Mouse (Mus musculus) MEL (cell line): ENCODE measurements around the gene Olfr1056. TPM values are rescaled to one million over a fixed set of nuclear protein-coding genes. Genes with fewer than 3 reads are reported as not detected.

Source experiments
- DNase-seq: peaks from one replicate; pipeline ENCODE4 v3.0.0; 2011; ENCODE audit warnings: low read depth, low spot score
- H3K27ac ChIP-seq: 2 replicates; pipeline ENCODE4 v1.5.1; 2012; ENCODE audit warnings: low read depth, mild to moderate bottlenecking, control low read depth, low read length, moderate library complexity; ENCODE audit not compliant: control insufficient read depth
- H3K27me3 ChIP-seq, 2 experiments: fragments of 150-350 bp in 1 of 2; sonication (generic) in 1 of 2; 2 replicates each; pipeline ENCODE4 v1.6.1; 2012; ENCODE audit warnings: low read length in 2 of 2, mild to moderate bottlenecking in 2 of 2, improper control_type of control experiment in 1 of 2, moderate library complexity in 1 of 2; ENCODE audit not compliant: insufficient read depth in 2 of 2, control insufficient read depth in 1 of 2
- H3K36me3 ChIP-seq, 2 experiments: 2 replicates each; pipeline ENCODE4 v1.6.1; 2012 to 2014; ENCODE audit warnings: low read length in 2 of 2, improper control_type of control experiment in 1 of 2, inconsistent platforms in 1 of 2, mild to moderate bottlenecking in 1 of 2; ENCODE audit not compliant: insufficient read depth in 2 of 2, control insufficient read depth in 1 of 2
- H3K4me1 ChIP-seq, 2 experiments: fragments of 150-350 bp in 1 of 2; sonication (generic) in 1 of 2; 2 replicates each; pipeline ENCODE4 v1.6.1; 2012; ENCODE audit warnings: low read length in 2 of 2, improper control_type of control experiment in 1 of 2, mild to moderate bottlenecking in 1 of 2; ENCODE audit not compliant: insufficient read depth in 2 of 2, control insufficient read depth in 1 of 2
- H3K4me3 ChIP-seq, 2 experiments: fragments of 150-350 bp in 1 of 2; sonication (generic) in 1 of 2; 2 replicates each; pipeline ENCODE4 v1.5.1; 2012; ENCODE audit warnings: low read depth in 2 of 2, low read length in 2 of 2, mild to moderate bottlenecking in 2 of 2, moderate library complexity in 2 of 2, control low read depth in 1 of 2, improper control_type of control experiment in 1 of 2; ENCODE audit not compliant: control insufficient read depth in 1 of 2, insufficient read depth in 1 of 2
- H3K79me2 ChIP-seq: 2 replicates; pipeline ENCODE4 v1.6.1; 2012; ENCODE audit warnings: mild to moderate bottlenecking, low read length, moderate library complexity; ENCODE audit not compliant: control insufficient read depth, poor library complexity, insufficient read depth
- H3K9ac ChIP-seq: 2 replicates; pipeline ENCODE4 v1.6.1; 2012; ENCODE audit warnings: low read depth, mild to moderate bottlenecking, control low read depth, low read length, moderate library complexity; ENCODE audit not compliant: control insufficient read depth, poor library complexity, severe bottlenecking
- H3K9me3 ChIP-seq: fragments of 150-350 bp; sonication (generic); replicated peaks from 2 replicates; pipeline ENCODE4 v1.6.1; 2012; ENCODE audit warnings: mild to moderate bottlenecking, low read length, improper control_type of control experiment, moderate library complexity; ENCODE audit not compliant: insufficient read depth
- ETS1 ChIP-seq: IDR thresholded peaks from 2 replicates; pipeline ENCODE4 v1.6.1; 2012; ENCODE audit warnings: low read depth, mild to moderate bottlenecking, inconsistent platforms, low read length, improper control_type of control experiment, moderate library complexity
- HCFC1 ChIP-seq: IDR thresholded peaks from 2 replicates; pipeline ENCODE4 v1.6.1; 2012; ENCODE audit warnings: low read depth, mild to moderate bottlenecking, inconsistent platforms, low read length, improper control_type of control experiment, moderate library complexity
- MYB ChIP-seq: IDR thresholded peaks from 2 replicates; pipeline ENCODE4 v1.6.1; 2011; ENCODE audit warnings: mild to moderate bottlenecking, low read depth, low read length, improper control_type of control experiment
- NRF1 ChIP-seq: IDR thresholded peaks from 2 replicates; pipeline ENCODE4 v1.6.1; 2014; ENCODE audit warnings: low read depth, mild to moderate bottlenecking, inconsistent platforms, low read length, improper control_type of control experiment, moderate library complexity; ENCODE audit not compliant: poor library complexity, insufficient read depth, severe bottlenecking
- ZMIZ1 ChIP-seq: IDR thresholded peaks from 2 replicates; pipeline ENCODE4 v1.6.1; 2012; ENCODE audit warnings: low read depth, mild to moderate bottlenecking, inconsistent platforms, low read length, improper control_type of control experiment, moderate library complexity
- polyA plus RNA-seq, 2 experiments: library from polyadenylated mRNA; stranded (reverse) in 1 of 2; unstranded in 1 of 2; fragments of >175 nt in 1 of 2; fragments of >200 nt in 1 of 2; gene quantifications; 2 replicates each; pipeline versions ENCODE4 v1.2.1 to v1.2.4; 2012; ENCODE audit warnings: low replicate concordance in 2 of 2, low read depth in 1 of 2; ENCODE audit not compliant: insufficient read length in 2 of 2, insufficient read depth in 1 of 2, missing spikeins in 1 of 2
- total RNA-seq: library from RNA; depleted of rRNA; stranded (reverse); fragments of 300-350 nt; gene quantifications from 2 replicates; pipeline ENCODE4 v1.2.3, GENCODE M21; 2012; rRNA removed

Olfr1056 gene
- total and polyA plus RNA-seq, 3 experiments = not detected

- H3K79me2 ChIP-seq = no peaks in the 10 kb centered on the region
- H3K4me1 ChIP-seq = no peaks in the 10 kb centered on the region
- no peak within 1 kb of the TSS for H3K27ac ChIP-seq
- H3K36me3 ChIP-seq = no peaks in the 10 kb centered on the region
- no peak for DNase-seq
- no peaks in the 10 kb centered on the region for H3K27me3 ChIP-seq
- TF ChIP-seq NRF1 (no peak), HCFC1 (no peak), ZMIZ1 (no peak), MYB (no peak), ETS1 (no peak)
- no peak within 1 kb of the TSS for H3K4me3 ChIP-seq
- no peak within 1 kb of the TSS for H3K9ac ChIP-seq
- no peaks in the 10 kb centered on the region for H3K9me3 ChIP-seq
Observed at GRCm38 (mm10) chr2:86315184-86315583, 47.1 kb downstream of the Olfr1056 start, which contains the start of gene Olfr1053. Gene Olfr1053 (minus strand): TSS chr2:86315284.

Other genes with a start within 250 kb of the Olfr1056 start
- gene Olfr1039, start 226.5 kb downstream of the Olfr1056 start, total RNA-seq = not detected in 2 replicates
- not detected for gene Olfr1039, start 226.5 kb downstream of the Olfr1056 start, polyA plus RNA-seq
- not detected in 2 replicates for gene Olfr1040, start 215.7 kb downstream of the Olfr1056 start, total RNA-seq
- gene Olfr1040, start 215.7 kb downstream of the Olfr1056 start, polyA plus RNA-seq = not detected
- not detected in 2 replicates for gene Olfr1042, start 200.6 kb downstream of the Olfr1056 start, total RNA-seq
- not detected for gene Olfr1042, start 200.6 kb downstream of the Olfr1056 start, polyA plus RNA-seq
- gene Olfr1043, start 194.9 kb downstream of the Olfr1056 start, total RNA-seq = not detected in 2 replicates
- not detected for gene Olfr1043, start 194.9 kb downstream of the Olfr1056 start, polyA plus RNA-seq
- gene Olfr1044, start 184.6 kb downstream of the Olfr1056 start, total RNA-seq = not detected in 2 replicates
- gene Olfr1044, start 184.6 kb downstream of the Olfr1056 start, polyA plus RNA-seq = not detected
- gene Olfr52, start 176.8 kb downstream of the Olfr1056 start, total RNA-seq = not detected in 2 replicates
- gene Olfr52, start 176.8 kb downstream of the Olfr1056 start, polyA plus RNA-seq = not detected
- gene Olfr1045, start 159.5 kb downstream of the Olfr1056 start, total RNA-seq = not detected in 2 replicates
- gene Olfr1045, start 159.5 kb downstream of the Olfr1056 start, polyA plus RNA-seq = not detected
- gene Olfr1046, start 143.2 kb downstream of the Olfr1056 start, total RNA-seq = not detected in 2 replicates
- not detected for gene Olfr1046, start 143.2 kb downstream of the Olfr1056 start, polyA plus RNA-seq
- gene Olfr1047, start 131.1 kb downstream of the Olfr1056 start, total RNA-seq = not detected in 2 replicates
- gene Olfr1047, start 131.1 kb downstream of the Olfr1056 start, polyA plus RNA-seq = not detected
- not detected in 2 replicates for gene Olfr1048, start 122.2 kb downstream of the Olfr1056 start, total RNA-seq
- gene Olfr1048, start 122.2 kb downstream of the Olfr1056 start, polyA plus RNA-seq = not detected
- not detected in 2 replicates for gene Olfr1049, start 104.1 kb downstream of the Olfr1056 start, total RNA-seq
- gene Olfr1049, start 104.1 kb downstream of the Olfr1056 start, polyA plus RNA-seq = not detected
- not detected in 2 replicates for gene Olfr1051, start 83.4 kb downstream of the Olfr1056 start, total RNA-seq
- not detected for gene Olfr1051, start 83.4 kb downstream of the Olfr1056 start, polyA plus RNA-seq
- gene Olfr1052, start 70.0 kb downstream of the Olfr1056 start, total RNA-seq = not detected in 2 replicates
- gene Olfr1052, start 70.0 kb downstream of the Olfr1056 start, polyA plus RNA-seq = not detected
- gene Olfr1053, start 47.2 kb downstream of the Olfr1056 start, total RNA-seq = not detected in 2 replicates
- gene Olfr1053, start 47.2 kb downstream of the Olfr1056 start, polyA plus RNA-seq = not detected
- not detected in 2 replicates for gene Olfr1054, start 27.0 kb downstream of the Olfr1056 start, total RNA-seq
- not detected for gene Olfr1054, start 27.0 kb downstream of the Olfr1056 start, polyA plus RNA-seq
- 0.29 and 0.65 TPM in 2 replicates for gene Olfr1055, start 12.2 kb downstream of the Olfr1056 start, total RNA-seq
- gene Olfr1055, start 12.2 kb downstream of the Olfr1056 start, polyA plus RNA-seq = not detected
- gene Olfr1057, start 15.9 kb upstream of the Olfr1056 start, total RNA-seq = not detected in 2 replicates
- not detected for gene Olfr1057, start 15.9 kb upstream of the Olfr1056 start, polyA plus RNA-seq
- gene Olfr1058, start 26.1 kb upstream of the Olfr1056 start, total RNA-seq = not detected in 2 replicates
- gene Olfr1058, start 26.1 kb upstream of the Olfr1056 start, polyA plus RNA-seq = not detected
- not detected in 2 replicates for gene Olfr1061, start 51.6 kb upstream of the Olfr1056 start, total RNA-seq
- gene Olfr1061, start 51.6 kb upstream of the Olfr1056 start, polyA plus RNA-seq = not detected
- gene Olfr1062, start 64.3 kb upstream of the Olfr1056 start, total RNA-seq = not detected in 2 replicates
- not detected for gene Olfr1062, start 64.3 kb upstream of the Olfr1056 start, polyA plus RNA-seq
- gene Olfr1065, start 88.1 kb upstream of the Olfr1056 start, total RNA-seq = not detected in 2 replicates
- not detected for gene Olfr1065, start 88.1 kb upstream of the Olfr1056 start, polyA plus RNA-seq
- not detected in 2 replicates for gene Olfr1066, start 93.8 kb upstream of the Olfr1056 start, total RNA-seq
- gene Olfr1066, start 93.8 kb upstream of the Olfr1056 start, polyA plus RNA-seq = not detected
- not detected in 2 replicates for gene Olfr228, start 124.9 kb upstream of the Olfr1056 start, total RNA-seq
- gene Olfr228, start 124.9 kb upstream of the Olfr1056 start, polyA plus RNA-seq = not detected
- not detected in 2 replicates for gene Olfr1076, start 146.0 kb upstream of the Olfr1056 start, total RNA-seq
- gene Olfr1076, start 146.0 kb upstream of the Olfr1056 start, polyA plus RNA-seq = not detected
- gene Olfr1079, start 180.0 kb upstream of the Olfr1056 start, total RNA-seq = not detected in 2 replicates
- not detected for gene Olfr1079, start 180.0 kb upstream of the Olfr1056 start, polyA plus RNA-seq
- not detected in 2 replicates for gene Olfr1080, start 195.8 kb upstream of the Olfr1056 start, total RNA-seq
- gene Olfr1080, start 195.8 kb upstream of the Olfr1056 start, polyA plus RNA-seq = not detected
- gene Olfr1082, start 236.5 kb upstream of the Olfr1056 start, total RNA-seq = not detected in 2 replicates
- gene Olfr1082, start 236.5 kb upstream of the Olfr1056 start, polyA plus RNA-seq = not detected